Mouse (Mus musculus) CH12.LX (cell line): Measurements from ENCODE around the gene Tiam1.

Experiments
- CTCF ChIP-seq, 2 experiments: IDR thresholded peaks in 1 of 2; conservative IDR thresholded peaks in 1 of 2; 2 replicates each; pipeline ENCODE4 v1.5.1; 2011 to 2012; ENCODE audit warnings: low read depth in 2 of 2, low read length in 2 of 2, improper control_type of control experiment in 1 of 2, inconsistent platforms in 1 of 2, mild to moderate bottlenecking in 1 of 2, moderate library complexity in 1 of 2
- EP300 ChIP-seq: IDR thresholded peaks from 2 replicates; pipeline ENCODE4 v1.6.1; 2011; ENCODE audit warnings: low read length, improper control_type of control experiment
- GABPA ChIP-seq: IDR thresholded peaks from 2 replicates; pipeline ENCODE4 v1.6.1; 2012; ENCODE audit warnings: low read depth, low read length, improper control_type of control experiment, inconsistent platforms; ENCODE audit not compliant: insufficient replicate concordance
- JUND ChIP-seq: conservative IDR thresholded peaks from 2 replicates; pipeline ENCODE4 v1.6.1; 2011; ENCODE audit warnings: low read depth, low read length, improper control_type of control experiment
- MAX ChIP-seq: IDR thresholded peaks from 2 replicates; pipeline ENCODE4 v1.6.1; 2011; ENCODE audit warnings: low read length, improper control_type of control experiment
- TCF12 ChIP-seq: IDR thresholded peaks from 2 replicates; pipeline ENCODE4 v1.6.1; 2014; ENCODE audit warnings: low read depth, mild to moderate bottlenecking, inconsistent platforms, low read length, improper control_type of control experiment
- UBTF ChIP-seq: IDR thresholded peaks from 2 replicates; pipeline ENCODE4 v1.6.1; 2012; ENCODE audit warnings: low read depth, mild to moderate bottlenecking, inconsistent platforms, low read length, improper control_type of control experiment, moderate library complexity
- USF1 ChIP-seq: IDR thresholded peaks from 2 replicates; pipeline ENCODE4 v1.6.1; 2014; ENCODE audit warnings: low read depth, mild to moderate bottlenecking, inconsistent platforms, low read length, improper control_type of control experiment

DNA sequence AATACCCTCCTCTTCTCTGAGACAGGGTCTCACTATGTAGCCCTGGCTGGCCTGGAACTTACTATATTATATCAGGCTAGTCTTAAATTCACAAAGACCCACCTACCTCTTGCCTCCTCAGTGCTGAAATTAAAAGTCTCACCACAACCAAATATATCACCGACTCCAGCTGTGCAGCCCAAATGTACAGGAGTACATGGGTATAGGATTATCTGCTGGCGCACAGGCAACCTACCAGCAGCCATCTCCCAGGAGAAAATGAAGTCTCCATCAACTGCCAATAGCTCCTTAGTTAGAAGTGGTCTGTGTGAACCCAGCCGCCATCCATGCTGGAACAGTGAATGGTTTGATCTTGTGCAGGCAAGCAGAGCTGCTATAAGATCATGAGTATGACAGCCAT lies 34.8 kb upstream of the Tiam1 start:
- TF ChIP-seq CTCF (conservative IDR thresholded peaks at IDR 0.05 in 1 of 2, IDR thresholded peaks at IDR 0.05 in 1 of 2; ENCODE audit: low read depth in 2 of 2, low read length in 2 of 2): no peak
- TF ChIP-seq TCF12: no peak
- TF ChIP-seq MAX: no peak
- TF ChIP-seq USF1: no peak
- TF ChIP-seq UBTF: no peak
- no peak for TF ChIP-seq JUND
- TF ChIP-seq GABPA: no peak
- no peak for TF ChIP-seq EP300
